Comparison of ENCODE assay signal across 20 mouse cellular contexts in genomic region chr8:97254169-97254568, GRCm38 (mm10).
"Had no signal": no experiment of that assay in that cellular context is flagged by ENCODE, and none has a peak within 500 bp of the region (broad histone marks: within the 10 kb centered on the region; RNA-seq: fewer than 3 reads in every experiment).

No protein-coding gene starts in this region.

- H3K36me3 ChIP-seq: limb, embryonic 12.5 days; limb, embryonic 15.5 days; neural tube, embryonic 15.5 days had no signal

- H3K4me3 ChIP-seq: layer of hippocampus, adult 2 months; limb, embryonic 12.5 days; limb, embryonic 15.5 days; myocyte; neural tube, embryonic 15.5 days had no signal

- H3K27me3 ChIP-seq: limb, embryonic 15.5 days; neural tube, embryonic 15.5 days had no signal

- H3K9me3 ChIP-seq: limb, embryonic 15.5 days; neural tube, embryonic 15.5 days had no signal

- H3K4me1 ChIP-seq: neural tube, embryonic 15.5 days had no signal

- H3K9ac ChIP-seq: limb, embryonic 12.5 days; limb, embryonic 15.5 days; liver, embryonic 14.5 days; liver, postnatal 0 days; lung, embryonic 14.5 days; neural tube, embryonic 15.5 days had no signal

- DNase-seq: kidney, adult 2 months; kidney, postnatal 25 days; layer of hippocampus, adult 9-11 months; liver, postnatal 0 days; thymus, adult 2 months; thymus, postnatal 14 days; thymus, postnatal 4 days had no signal

- H3K27ac ChIP-seq: kidney, postnatal 0 days; layer of hippocampus, adult 2 months; limb, embryonic 12.5 days; limb, embryonic 15.5 days; liver, embryonic 14.5 days; macrophage; neural tube, embryonic 15.5 days; stomach, postnatal 0 days had no signal

- H3K4me2 ChIP-seq: limb, embryonic 12.5 days; limb, embryonic 15.5 days; liver, embryonic 11.5 days; lung, embryonic 14.5 days; neural tube, embryonic 15.5 days had no signal

- ATAC-seq: intestine, postnatal 0 days; liver, postnatal 0 days; lung, postnatal 0 days had no signal
